Mouse (Mus musculus) left cerebral cortex, adult 9 months (tissue): ENCODE measurements around the gene Hdac9.
A peak's percentile ranks its signal among the peaks of the same experiment; 100 is the strongest.

ENCODE experiments used
- DNase-seq, 2 experiments: peaks; one replicate each; pipeline ENCODE4 v3.0.0; 2022; ENCODE audit warnings: low spot score in 2 of 2

The Hdac9 gene

DNA sequence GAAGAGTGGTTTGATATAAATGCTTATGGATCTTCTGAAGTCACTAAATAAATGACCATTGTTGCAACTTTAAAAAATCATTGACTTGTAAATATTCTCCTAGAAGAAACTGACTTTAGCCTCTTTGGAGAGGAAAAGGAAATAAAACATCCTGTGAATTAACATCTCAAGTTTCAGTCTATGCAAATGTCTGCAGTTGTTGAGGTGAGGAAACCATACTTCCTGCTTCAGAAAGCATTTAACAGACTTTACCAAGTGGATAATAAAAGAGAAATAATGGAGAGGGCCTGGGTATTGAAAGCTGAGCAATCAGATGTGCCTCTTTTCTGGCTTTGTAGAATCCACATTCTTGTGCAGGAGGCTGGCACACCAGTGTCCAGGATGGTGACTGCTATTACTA, 110.4 kb downstream of the Hdac9 start:
- DNase-seq, result no peak

DNA sequence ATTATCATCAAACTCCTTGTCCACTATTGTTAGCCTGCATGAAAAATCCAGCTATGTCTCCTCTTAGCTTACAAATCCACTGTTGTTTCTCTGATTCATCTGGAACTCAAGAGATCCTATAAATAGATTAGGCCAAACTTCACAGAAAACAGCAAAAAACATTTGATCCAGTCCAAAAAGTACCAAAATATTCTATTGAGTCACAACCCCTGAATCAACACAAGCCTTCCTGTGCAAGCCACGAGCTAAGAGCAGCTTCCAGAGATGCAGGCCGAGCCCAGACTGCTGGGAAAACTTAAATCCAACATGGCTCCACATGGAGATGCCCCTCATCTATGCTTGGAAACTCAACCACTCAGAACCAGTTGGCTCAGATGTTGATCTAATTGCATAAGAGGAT, 113.2 kb downstream of the Hdac9 start:
- DNase-seq, result no peak

DNA sequence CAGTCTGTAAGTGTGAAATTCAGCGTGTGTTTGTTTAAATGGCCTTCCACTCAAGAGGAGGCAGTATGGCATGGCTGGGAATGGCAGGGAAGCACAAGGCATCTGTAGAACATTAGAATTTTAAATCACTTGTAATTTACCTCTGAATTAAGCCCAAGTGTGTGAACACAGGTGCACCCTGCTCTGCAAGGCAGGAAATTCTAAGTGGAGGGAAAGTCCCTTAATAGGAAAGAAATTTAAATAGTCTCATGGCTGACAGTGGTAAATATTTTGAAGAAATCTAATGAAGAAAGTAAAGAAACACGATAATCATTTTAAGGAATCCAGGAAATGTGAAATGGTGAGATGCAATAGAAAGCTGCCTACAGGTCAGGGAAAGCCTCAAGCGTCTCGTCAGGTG, 114.6 kb downstream of the Hdac9 start:
- DNase-seq, result no peak

DNA sequence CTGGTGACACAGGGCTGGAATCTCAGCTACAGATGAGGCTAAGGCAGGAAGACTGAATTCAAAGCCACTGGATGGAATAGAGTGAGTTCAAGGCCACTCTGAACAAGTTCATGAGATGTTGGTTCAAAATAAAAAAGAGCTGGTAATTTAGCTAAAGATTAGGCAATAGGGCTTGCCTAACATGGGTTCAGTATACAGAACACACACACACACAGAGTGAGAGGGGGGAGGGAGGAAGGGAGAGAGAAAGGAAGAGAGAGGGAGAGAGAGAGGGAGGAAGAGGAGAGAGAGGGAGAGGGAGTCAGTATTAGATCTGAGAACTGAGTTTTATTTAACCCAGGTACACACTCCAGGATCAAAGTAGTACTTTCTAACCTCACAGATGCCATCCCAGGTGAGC, 115.1 kb downstream of the Hdac9 start:
- DNase-seq, result no peak

DNA sequence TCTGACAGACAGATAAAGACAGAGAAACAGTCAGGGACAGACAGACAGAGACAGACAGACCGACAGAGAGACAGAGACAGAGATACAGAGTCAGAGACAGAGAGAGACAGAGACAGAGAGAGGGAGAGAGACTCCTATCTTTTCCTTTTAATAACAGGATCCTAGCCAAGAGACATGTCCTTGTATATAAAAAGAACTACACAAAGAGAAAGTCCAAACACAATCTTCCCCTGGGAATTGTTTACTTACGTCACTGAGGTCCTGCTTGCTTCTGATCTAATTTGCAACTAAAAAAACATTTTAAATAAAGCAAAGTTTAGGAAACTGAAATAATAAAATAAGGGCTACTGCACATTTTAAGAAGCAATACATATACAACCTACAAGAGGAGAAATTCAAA, 119.5 kb downstream of the Hdac9 start:
- DNase-seq, result no peak

DNA sequence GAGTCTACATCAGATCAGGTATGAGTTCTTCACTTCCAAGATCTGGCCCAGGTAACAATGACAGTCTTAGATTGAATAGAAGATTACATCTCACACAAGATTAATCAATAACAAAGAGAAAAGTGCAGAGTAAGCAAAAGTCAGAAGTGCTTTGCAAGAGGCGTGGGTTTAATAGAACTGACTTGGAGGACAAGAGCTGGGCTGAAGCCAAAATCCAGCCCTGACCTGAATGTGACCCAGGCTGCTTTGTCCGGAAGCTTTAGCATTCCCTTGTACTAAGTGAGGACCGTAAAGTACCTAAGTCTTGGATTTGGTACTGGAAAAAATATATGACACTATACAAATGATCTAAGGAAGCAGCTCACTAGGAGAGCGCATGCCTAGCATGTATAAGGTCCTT, 121.4 kb downstream of the Hdac9 start:
- DNase-seq, result no peak

DNA sequence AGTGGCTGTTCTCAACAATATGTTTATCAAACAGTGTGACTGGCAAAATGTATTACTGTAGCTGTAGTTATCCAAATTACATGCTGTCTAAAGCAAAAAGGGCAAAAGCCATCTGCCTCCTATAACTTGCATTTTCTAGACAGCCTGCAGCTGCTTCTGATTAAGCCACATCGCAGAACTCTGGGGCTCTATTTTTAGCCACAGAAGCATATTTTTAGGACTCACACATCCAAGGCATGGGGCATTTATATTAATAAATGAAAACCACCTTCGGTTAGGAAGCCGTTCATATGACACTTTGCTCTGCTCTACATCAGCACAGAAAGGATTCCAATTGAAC, 124.8 kb downstream of the Hdac9 start:
- DNase-seq, result no peak

DNA sequence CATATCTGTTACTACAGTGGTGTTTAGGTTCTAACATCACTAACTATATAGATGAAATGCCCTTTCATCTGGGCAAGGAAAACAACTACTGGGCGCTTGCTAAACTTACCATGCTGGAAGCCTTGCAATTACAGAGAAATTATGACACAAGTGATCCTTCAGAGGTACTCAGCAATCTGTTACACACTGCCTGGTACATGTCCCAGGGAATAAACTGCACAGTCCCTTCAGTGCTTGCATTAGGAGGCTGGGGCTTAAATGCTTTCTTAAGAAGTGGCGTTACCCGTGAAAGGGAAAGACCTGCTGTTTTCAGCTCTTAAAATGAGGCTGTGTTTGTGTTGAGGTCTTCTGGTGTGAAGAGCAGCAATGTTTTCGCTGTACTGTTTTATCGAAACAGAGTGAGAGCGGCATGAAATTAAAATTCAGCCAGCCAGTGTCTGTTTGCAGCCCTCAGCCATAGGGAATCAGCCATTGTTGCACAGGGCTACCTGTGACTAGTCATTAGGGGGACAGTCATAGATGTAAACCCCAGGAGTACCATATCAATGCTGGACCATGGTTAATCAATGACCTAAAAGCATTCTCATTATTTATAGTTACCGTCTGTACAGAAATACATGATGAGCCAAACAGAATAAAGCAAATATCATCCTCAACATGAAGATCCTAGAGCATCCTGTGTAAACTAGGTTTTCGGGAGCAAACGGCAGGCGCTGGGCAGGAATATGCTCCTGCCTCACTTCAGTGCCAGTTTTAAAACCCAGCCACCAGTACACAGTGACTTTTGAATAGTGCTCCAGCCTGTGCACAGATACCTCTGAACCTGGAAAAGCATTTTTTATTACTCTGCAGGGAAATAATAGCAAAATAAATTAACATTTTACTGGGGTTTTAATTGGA, 125.4 kb downstream of the Hdac9 start:
- no peak for DNase-seq

DNA sequence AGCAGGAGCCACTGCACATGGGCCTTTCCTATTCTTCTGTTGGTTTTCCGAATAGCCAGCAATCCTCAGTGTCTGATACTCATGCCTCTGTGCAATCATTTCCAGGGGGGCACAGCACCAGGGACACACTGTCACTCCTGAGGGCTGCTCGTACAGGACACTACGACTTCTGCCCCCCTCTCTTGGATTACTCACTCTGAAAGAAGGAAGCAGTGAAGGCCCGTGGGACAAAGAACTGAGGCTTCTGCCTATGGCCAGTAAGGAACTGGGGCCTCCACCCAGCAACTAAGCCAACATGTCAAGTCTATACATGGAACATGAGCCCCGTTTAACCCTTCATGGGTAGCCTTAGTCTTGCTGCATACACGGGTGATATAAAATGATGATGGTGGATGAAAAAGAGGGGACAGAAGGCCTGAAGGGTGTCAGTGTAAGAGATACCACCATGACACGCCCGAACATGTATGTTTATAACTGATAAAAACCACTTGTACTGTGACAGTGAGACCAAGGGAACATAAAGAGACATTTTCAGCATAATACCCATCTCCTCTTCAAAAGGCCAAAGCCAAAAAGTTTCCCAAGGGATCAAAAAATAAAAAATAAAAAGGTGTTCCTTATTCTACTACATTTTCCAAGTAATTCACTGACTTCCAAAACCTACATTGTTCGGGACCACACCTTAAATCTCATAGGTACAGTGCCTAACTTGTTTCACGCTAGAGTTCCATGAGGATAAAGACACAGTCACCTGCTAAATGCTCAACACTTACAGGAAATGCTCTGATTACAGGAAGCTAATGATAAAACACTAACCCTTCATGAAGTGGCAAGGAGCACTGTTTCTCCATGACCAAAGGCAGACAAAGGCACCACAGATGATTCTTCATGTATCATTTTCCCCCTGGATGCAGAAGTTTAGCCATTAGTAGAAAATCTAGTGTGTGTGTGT, 127.6 kb downstream of the Hdac9 start:
- DNase-seq, result no peak

DNA sequence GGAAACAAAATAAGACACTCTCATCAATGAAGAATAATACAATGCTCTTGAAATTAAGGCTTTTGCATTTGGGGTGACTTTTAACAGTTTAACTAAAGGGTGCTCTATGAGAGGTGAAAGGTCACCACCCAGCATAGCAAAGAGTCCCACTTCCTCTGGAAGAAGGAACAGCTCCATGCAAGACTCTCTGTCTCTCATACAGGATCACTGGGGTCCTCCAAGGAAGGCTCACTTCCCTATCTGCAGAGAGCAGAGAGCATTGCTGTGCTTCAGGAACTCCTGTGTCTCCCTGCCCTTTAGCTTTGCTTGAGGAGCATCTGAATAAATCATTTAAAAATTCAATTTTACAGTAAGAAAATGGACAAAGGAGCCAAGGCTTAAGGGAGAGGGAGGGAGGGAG, 129.5 kb downstream of the Hdac9 start:
- no peak for DNase-seq

DNA sequence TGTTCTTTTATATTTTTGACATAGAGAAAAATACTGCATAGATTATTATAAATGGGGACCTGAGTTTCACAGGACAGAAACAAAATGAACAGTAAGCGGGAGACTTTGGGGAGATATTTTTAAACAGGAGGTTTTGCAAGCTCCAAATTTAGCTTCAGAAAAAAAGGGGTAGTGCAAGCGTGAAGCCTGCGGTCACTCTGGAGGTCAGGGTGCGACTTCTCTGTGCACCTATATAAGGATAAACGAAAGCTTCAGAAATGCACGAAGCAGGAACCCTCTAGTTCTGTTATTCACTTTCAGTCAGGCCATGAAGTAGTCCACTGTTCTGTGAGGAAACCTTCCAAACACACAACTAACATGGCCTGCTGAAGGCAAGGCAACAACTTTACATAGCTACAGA, 133.3 kb downstream of the Hdac9 start:
- DNase-seq, result no peak

DNA sequence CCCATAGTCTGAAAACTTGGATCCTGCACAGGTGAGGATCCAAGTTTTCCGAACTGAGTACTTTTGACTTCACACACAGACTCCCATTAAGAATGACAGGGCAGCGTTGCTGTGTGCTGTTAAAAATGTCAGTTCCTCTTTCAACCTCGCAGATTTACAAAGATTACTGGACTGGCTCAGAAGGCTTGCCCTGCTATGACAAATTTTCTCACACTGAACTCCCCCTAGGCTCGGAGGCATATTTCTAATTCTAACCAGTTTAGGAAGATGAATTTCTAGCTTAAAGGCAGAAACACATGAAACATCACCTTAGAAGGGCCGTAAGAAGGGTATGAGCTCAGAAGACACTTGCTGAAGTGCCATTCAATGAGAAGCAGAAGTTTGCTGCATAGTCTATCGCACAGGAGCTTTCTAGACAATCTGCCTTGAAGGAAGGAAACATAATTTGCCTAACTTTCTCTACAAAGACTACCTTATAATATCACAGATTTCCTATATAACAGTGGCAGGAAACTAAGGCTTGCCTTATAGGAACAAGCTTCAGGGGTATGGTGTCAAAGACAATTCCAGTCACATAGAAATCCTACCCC, 137.4 kb downstream of the Hdac9 start:
- DNase-seq, result no peak

DNA sequence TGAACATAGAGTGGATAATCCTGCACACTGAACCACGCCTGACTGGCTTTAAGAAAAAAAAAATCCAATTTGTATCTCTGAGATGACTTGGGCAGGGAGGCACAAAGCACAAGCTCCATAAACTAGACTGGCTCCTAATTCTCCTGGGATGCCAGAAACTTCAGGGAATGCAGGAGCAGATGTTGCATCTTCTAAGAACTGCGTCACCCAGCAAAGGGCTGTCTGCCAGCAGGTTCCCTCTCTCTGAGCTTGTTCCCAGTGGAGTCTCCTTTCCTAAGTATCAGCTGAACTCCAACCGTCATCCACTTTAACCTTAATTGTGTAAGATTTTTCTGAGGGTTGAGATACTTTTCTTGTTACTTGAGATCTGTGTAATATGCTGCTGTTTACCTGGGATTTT, 140.7 kb downstream of the Hdac9 start:
- DNase-seq, result peak in 1 of 2 experiments; percentile 24

DNA sequence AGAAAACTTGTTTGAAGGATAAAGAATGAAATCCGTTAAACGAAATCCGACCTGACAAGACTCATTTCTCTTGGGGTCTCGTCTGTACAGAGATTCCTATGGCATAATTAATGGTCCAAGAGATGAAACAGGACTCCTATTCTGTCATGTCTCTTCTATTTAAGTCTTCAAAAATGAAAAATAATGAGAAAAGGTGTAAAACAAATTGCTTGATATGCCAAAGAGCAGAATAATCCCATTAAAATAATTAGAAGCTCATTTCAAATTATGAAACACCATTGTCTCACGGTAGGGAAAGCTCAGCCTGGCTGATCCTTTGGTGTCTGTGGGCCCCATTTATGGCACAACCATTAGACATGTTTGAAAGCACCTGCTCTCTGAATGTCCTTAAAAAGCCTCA, 142.8 kb downstream of the Hdac9 start:
- no peak for DNase-seq

DNA sequence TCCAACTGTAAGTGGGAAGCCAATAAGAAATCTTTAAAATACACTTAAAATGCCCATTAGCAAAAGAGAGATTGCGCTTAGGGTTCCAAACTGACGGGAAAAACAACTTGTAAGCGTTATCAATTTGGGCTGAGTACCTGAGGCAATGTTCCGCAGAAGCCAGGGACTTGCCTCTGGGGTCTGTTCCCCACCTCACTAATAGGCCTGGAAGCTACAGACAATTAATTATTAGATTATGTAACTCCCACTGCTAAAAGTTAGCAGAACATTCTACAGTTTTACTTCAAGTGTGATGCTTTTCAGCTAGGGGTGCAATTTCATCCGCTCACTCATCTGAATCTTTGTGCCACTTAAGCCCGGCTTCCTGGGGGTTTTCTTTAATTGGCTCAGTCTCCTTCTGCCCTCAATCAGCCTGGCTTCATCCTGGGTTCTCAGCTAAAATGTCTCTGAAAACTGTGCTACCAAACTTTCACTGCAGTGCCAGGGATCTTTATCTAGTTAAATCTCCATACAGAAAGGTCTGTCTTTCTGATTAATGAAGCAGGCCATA, 149.6 kb downstream of the Hdac9 start:
- DNase-seq, result no peak

DNA sequence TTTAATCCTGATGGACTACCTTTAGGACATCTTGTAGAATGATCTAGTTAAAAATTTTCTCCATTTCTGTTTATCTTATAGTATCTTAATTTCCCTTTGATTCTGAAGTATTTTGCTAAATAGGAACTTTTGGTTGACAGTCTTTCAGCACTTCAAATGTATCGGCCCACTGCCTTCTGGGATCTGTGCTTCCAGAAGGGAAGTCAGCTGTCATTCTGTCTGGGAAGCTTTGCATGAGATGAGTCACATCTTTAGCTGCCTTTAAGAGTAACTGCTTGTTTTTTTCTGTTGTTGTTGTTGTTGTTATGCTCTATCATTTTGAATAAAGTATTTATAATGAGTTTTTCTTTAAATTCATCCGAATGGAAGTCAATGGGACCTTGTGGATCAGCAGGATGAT, 169.6 kb downstream of the Hdac9 start:
- DNase-seq, result no peak

DNA sequence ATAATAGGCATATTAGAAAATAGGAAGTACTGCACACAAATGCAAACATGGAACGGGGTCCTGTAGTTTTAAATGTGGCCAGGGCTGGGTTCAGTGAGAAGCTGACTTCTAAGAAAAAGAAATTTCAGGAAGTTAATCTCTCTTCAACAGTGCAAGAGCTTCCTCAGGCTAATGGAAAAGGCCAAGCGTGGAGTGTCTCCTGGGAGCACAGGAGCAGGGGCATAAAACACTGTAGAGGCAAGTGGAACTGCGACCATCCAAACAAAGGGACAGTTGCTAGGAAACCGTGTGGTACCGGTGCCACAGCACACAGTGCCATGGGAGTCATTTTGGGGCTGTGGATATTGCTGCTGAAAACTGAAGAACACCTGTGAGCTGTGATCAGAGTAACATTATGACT, 191.7 kb downstream of the Hdac9 start:
- DNase-seq, result no peak

DNA sequence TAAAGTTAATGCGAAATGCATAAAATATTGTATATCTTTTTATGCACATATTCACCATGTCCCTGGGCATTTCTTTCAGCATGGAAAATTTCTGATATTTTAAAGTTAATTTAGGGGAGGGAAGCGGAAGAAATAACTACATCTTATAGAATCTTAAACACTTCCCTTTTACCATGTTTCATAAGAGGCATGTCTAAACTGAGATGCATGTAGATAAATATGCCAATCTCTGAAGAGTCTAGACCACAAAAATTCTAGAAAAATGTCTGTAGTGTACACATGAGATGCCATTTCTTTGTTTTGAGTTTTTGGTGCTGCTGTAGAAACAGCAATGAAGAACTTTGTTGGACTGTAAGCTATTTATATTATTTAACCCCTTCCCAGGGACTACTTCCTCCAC, 192.6 kb downstream of the Hdac9 start:
- no peak for DNase-seq

DNA sequence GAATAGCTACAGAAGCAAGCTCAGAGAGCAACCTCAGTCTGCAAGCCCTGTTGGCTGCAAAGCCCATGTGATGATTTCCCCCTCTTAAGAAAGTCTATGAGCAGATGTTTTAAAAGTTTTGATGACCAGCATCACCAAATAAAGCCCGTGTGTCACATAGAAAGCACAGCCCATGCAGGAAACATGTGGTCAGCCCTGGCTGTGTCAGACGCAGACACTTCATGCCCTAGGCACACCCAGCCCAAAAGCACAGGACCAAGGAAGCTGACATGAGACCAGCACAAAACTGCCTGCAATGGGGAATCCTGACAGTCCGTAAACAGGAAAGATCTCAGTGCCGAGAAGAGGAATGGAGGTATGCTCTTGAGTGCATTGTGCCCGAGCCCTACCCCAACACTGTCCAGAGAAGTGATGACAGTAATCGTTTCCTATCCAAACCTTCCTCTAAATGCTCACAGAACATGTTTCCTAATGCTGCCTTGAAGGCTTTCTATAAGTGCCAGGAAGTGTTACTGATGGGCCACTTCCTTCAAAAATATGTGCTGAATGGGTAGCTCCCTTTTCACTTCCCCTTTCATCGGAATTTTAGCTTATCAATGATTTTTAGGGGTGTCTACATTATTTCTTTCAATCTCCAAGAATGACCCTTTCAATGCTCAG, 193.9 kb downstream of the Hdac9 start:
- DNase-seq, result no peak

DNA sequence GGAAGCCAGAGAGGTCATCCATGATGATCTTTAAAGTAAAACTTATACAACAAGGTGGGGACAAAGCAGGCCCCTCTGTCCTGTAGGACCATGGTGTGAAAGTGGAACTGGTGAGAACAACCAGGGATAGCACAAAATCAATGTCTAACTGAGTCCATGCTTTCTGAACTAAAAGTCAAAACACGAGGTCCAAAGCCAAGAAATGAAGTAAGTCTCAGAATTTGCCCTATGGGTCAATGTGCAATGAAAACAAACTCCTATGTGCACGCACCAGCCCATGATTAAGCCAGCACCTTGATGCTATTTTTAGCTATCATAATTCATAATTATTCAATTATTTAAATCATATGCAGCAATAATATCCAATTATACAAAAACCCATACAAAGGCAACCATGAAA, 196.0 kb downstream of the Hdac9 start:
- DNase-seq, result no peak

DNA sequence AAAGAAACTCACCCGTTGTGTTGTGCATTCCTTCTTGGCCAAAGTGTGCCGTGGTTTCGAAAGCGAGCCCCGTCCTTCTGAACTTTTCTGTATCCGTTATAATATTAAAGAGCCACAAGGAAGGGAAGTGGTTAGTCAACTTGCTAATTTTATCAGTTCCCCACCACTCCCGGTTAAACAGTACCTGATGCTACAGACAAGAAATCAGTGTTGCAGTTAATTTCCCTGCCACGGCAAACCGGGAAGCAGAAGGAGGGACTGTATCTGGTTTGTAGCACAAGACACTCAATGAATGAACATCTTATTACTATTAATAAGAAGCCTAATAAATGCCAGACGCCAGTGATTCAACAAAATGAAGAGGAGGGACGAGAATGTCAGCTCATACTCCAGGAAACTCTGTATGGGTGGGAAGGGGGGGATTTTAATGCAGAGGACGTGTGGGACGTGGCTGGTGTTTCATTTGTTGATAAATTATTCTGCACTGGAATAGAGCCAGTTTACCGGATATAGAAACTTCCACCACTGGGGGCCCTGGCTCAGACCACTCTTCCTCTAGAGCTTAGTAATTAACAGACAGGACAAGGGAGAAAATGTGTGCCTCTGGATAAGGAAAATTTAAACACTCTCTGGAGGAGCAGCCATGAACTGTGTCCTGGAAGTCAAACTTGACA, 202.5 kb downstream of the Hdac9 start:
- no peak for DNase-seq
